Mouse (Mus musculus) brain, embryonic 14.5 days (tissue): ENCODE measurements at regions not wholly inside any gene's neighbourhood (a gene's known extent, or its start where the extent isn't known, plus 50 kb on each side); places are given as distances from the start of the nearest gene placed in this dataset.
"Not testable (repeated sequence)": the region's sequence is repeated elsewhere in the genome, so short reads cannot be mapped to it uniquely, and the experiment has no call there.

ENCODE experiments used
- DNase-seq: peaks from one replicate; pipeline ENCODE4 v3.0.0-alpha.2; 2011; ENCODE audit warnings: low read depth
- CTCF ChIP-seq: fragments of 200-500 bp; IDR thresholded peaks from 2 replicates; pipeline ENCODE4 v1.5.1; 2012; ENCODE audit warnings: inconsistent platforms, mild to moderate bottlenecking, moderate library complexity, borderline replicate concordance; ENCODE audit not compliant: insufficient read depth, insufficient read length; ENCODE audit errors: extremely low read depth
- POLR2A ChIP-seq: fragments of 200-500 bp; IDR thresholded peaks from 2 replicates; pipeline ENCODE4 v1.6.1; 2012; ENCODE audit warnings: mild to moderate bottlenecking, inconsistent platforms, borderline replicate concordance; ENCODE audit not compliant: poor library complexity, insufficient read depth, insufficient read length, severe bottlenecking; ENCODE audit errors: extremely low read depth

GRCm38 (mm10) chr8:5523281-5523680, 418.1 kb upstream of the Slc10a2 start:
- no peak for DNase-seq
- TF ChIP-seq POLR2A (no peak), CTCF (no peak)

DNA sequence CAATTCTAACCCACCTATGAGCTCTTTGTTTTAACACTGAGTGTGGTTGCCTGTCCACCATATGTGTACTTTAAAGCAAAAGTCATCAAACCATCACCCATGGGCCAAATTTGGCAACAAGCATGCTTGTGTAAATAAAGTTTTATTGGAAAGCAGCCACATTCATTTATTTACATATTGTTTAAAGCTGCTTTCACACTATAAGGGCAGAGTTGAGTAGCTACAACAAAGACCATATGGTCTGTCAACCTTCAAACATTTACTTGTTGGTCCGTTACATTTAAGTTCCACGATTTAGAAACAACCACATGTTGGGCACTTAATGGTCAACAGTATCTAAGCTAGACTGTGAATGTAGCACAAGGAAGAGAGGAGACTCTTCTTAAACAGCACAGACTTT, 390.7 kb upstream of the Slc10a2 start:
- DNase-seq = no peak

GRCm38 (mm10) chr8:5490491-5490890, 385.3 kb upstream of the Slc10a2 start:
- TF ChIP-seq POLR2A (no peak), CTCF (no peak)
- DNase-seq = no peak

More for the DNA sequence above, 390.7 kb upstream of the Slc10a2 start:
- no peak for TF ChIP-seq CTCF
- TF ChIP-seq POLR2A = no peak

DNA sequence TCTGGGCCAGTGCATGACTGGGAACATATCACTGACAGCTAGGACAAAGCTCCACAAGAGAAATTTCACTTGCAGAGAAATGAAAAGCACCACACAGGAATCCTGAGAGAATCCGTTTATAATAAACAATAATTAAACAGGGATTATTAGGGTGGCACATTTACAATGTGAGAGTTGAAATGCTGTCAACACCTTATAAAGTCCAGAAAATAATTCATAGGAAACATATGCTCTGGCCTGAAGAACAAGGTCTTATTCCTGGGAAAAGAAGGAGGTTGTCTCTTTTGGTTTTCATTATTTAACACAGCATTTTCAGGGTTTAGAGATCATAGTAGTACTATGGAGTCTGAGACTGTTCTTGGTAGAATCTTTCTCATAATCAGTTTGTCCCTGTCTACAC, 377.8 kb upstream of the Slc10a2 start:
- DNase-seq = no peak
- TF ChIP-seq CTCF (no peak), POLR2A (no peak)

GRCm38 (mm10) chr8:5472999-5473398, 367.8 kb upstream of the Slc10a2 start:
- TF ChIP-seq CTCF = no peak
- no peak for TF ChIP-seq POLR2A
- DNase-seq = peak; percentile 43

DNA sequence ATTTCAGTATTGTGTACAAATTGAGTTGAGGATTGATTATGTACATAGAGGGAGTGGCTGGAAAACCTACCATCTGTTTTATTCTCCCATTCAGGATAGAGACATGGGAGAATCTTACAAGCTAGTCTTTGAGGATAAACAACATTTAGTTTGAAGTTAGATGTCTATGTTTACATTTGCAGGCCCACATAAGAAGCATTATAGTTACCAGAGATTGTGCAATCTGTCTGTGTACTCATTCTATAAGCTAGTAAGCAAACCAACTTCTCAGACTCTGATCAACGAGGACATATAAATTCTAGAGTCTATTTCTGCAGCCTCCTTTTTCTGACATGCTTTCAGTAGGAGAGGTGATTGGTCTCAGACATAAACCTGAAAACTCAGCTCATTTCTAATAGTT, 367.4 kb upstream of the Slc10a2 start:
- DNase-seq = no peak
- no peak for TF ChIP-seq CTCF
- no peak for TF ChIP-seq POLR2A

GRCm38 (mm10) chr8:5457619-5458018, 352.5 kb upstream of the Slc10a2 start:
- no peak for TF ChIP-seq POLR2A
- no peak for TF ChIP-seq CTCF
- DNase-seq = no peak

GRCm38 (mm10) chr8:5453469-5453868, 348.3 kb upstream of the Slc10a2 start:
- TF ChIP-seq CTCF = no peak
- TF ChIP-seq POLR2A = no peak
- DNase-seq = no peak

- not testable (repeated sequence) for DNase-seq
Measured at GRCm38 (mm10) chr8:5442243-5442642, 337.1 kb upstream of the Slc10a2 start.

DNA sequence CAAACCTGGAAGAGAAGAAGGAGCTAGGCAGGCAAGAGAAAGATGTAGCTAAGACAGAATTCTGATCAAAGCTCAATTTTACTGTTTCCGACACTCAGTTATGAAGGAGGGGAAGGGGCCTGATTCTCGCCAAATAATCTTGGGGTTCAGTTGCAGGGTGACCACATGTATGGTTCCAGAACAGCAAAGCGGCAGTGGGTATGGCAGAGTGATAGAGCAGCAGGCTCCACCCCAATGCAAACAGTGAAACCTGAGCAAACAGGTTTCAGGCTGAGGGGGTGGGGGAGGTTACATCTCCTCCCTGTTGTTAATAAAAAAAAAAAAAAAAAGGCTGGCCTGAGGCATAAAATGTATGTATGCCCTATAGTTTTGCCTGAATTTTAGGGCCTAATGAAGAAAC, 335.3 kb upstream of the Slc10a2 start:
- not testable (repeated sequence) for DNase-seq

- no peak for TF ChIP-seq POLR2A
- no peak for TF ChIP-seq CTCF
- DNase-seq = peak; percentile 3
Measured at GRCm38 (mm10) chr8:5439054-5439453, 333.9 kb upstream of the Slc10a2 start.

- TF ChIP-seq CTCF = no peak
- no peak for TF ChIP-seq POLR2A
Measured at GRCm38 (mm10) chr8:5428303-5428971, 323.3 kb upstream of the Slc10a2 start.

DNA sequence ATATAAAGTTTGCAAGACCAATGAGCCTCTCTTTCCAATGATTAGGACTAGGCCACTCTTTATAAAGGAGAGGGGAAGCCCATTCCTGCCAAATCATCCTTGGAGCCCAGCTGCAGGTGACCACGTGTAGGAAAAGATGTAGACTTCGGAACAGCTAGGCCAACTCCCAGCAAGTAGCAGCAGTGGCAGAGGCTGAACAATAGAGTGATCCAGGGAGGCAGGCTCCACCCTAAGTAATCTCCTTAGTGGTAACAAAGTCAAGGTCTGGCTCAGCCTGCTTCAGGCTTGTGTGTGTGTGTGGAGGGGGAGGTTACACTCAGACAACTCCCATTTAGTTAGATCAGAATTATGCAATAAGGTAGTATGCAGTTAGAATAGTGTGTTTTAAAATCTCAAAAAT, 311.7 kb upstream of the Slc10a2 start:
- DNase-seq = not testable (repeated sequence)

More at GRCm38 (mm10) chr8:5428303-5428971, 323.3 kb upstream of the Slc10a2 start:
- no peak for DNase-seq

GRCm38 (mm10) chr8:5384851-5385250, 279.7 kb upstream of the Slc10a2 start:
- no peak for DNase-seq
- no peak for TF ChIP-seq CTCF
- no peak for TF ChIP-seq POLR2A
